Mouse (Mus musculus): ENCODE results near the gene Rdh9. TPM values are rescaled to one million over a fixed set of nuclear protein-coding genes. Genes with fewer than 3 reads are reported as not detected.
"Not testable (repeated sequence)": the region's sequence is repeated elsewhere in the genome, so short reads cannot be mapped to it uniquely, and the experiment has no call there.

Rdh9 gene
- polyA plus RNA-seq, 1 experiment from 2014 or later: not detected

DNA sequence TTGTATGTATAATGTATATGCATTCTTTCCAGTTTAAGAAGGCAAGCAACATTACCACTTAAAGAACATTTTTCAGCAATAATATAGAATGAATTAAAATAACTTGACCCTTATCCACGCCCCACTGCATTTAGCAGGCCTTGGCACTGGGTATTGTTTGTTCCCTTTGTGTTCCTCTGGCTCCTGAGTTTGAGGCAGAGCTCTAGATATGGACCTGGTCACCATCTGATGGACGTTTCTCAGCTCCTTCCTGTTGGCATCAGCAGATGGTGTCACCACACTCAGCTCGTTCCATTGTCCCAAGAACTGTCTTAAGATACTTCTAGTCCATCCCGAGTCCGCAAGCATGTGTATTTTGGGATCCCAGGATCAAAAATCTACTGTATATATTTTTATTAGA, 26.1 kb downstream of the Rdh9 start:
- no peak for DNase-seq (ENCODE audit: low spot score)
- WGBS: 76% methylated on average over 5 of the region's 5 CpGs
- Histone ChIP-seq H3K27ac (replicated peaks; ENCODE audit: low read depth, low read length) (no peak overlapping the region), H3K27me3 (ENCODE audit: control insufficient read depth, insufficient read depth, low read length) (no peaks in the 10 kb centered on the region), H3K36me3 (replicated peaks; ENCODE audit: control insufficient read depth, insufficient read depth, low read depth, low read length) (no peaks in the 10 kb centered on the region), H3K9ac (replicated peaks; ENCODE audit: low read length) (no peak overlapping the region), H3K4me3 (ENCODE audit: low read depth, low read length) (no peak overlapping the region), H3K4me1 (ENCODE audit: control insufficient read depth, insufficient read depth, low read length) (no peaks in the 10 kb centered on the region), H3K4me2 (ENCODE audit: low read depth, low read length) (no peak overlapping the region), H3K9me3 (replicated peaks; ENCODE audit: control insufficient read depth, low read length) (no peaks in the 10 kb centered on the region)
- no peak for ATAC-seq (replicated peaks; ENCODE audit: insufficient number of reproducible peaks, low FRiP score, low TSS enrichment, low read depth)

DNA sequence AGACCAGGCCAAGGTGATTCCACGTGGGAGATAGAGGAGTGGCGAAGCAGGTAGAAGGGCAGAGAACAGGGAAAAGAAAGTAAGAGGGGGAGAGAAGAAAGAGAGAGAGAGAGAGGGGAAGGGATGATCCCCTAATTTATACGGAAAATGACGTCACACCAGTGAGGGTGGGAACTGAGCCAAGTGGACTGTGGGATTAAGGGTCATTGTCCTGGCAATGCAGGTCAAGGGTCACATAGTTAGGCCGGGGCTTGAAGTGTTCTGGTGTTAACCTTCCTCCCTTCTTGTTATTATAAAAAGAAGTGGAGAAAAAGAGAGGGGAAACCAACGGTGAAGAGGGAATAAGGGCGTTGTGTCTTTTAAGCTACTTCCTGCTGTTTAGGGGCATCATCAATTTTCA, 28.2 kb downstream of the Rdh9 start:
- no peak for DNase-seq (ENCODE audit: low spot score)
- ATAC-seq (replicated peaks; ENCODE audit: insufficient number of reproducible peaks, low FRiP score, low TSS enrichment, low read depth): no peak
- no peaks in the 10 kb centered on the region for H3K9me3 ChIP-seq (replicated peaks; ENCODE audit: control insufficient read depth, low read length)
- no peak overlapping the region for H3K4me2 ChIP-seq (ENCODE audit: low read depth, low read length)
- no peak overlapping the region for H3K27ac ChIP-seq (replicated peaks; ENCODE audit: low read depth, low read length)
- no peaks in the 10 kb centered on the region for H3K4me1 ChIP-seq (ENCODE audit: control insufficient read depth, insufficient read depth, low read length)
- no peaks in the 10 kb centered on the region for H3K36me3 ChIP-seq (replicated peaks; ENCODE audit: control insufficient read depth, insufficient read depth, low read depth, low read length)
- no peak overlapping the region for H3K9ac ChIP-seq (replicated peaks; ENCODE audit: low read length)
- WGBS: 62% methylated on average over 7 of the region's 7 CpGs
- H3K27me3 ChIP-seq (ENCODE audit: control insufficient read depth, insufficient read depth, low read length): no peaks in the 10 kb centered on the region
- no peak overlapping the region for H3K4me3 ChIP-seq (ENCODE audit: low read depth, low read length)

DNA sequence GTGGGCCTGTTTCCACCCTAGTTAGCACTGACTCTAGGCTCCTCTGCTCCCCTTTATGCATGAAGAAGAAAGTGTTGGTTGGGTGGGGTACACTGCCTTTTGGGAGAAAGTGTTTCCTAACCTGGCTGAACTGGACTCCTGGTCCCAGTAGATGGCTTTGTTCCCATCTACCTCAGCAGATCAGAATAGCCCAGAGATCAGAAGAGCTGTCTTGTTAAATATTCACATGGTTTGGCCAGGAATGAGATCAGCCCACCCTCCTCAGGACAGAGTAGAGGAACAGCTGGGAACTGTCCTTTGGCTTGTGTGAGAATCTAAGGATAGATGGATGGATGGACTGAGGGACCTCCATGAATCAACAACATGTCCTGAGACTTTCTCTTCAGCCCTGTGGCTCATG, 39.7 kb downstream of the Rdh9 start:
- no peaks in the 10 kb centered on the region for H3K36me3 ChIP-seq (replicated peaks; ENCODE audit: control insufficient read depth, insufficient read depth, low read depth, low read length)
- no peak overlapping the region for H3K4me3 ChIP-seq (ENCODE audit: low read depth, low read length)
- H3K9ac ChIP-seq (replicated peaks; ENCODE audit: low read length): no peak overlapping the region
- H3K27me3 ChIP-seq (ENCODE audit: control insufficient read depth, insufficient read depth, low read length): no peaks in the 10 kb centered on the region
- no peaks in the 10 kb centered on the region for H3K9me3 ChIP-seq (replicated peaks; ENCODE audit: control insufficient read depth, low read length)
- H3K4me1 ChIP-seq (ENCODE audit: control insufficient read depth, insufficient read depth, low read length): no peaks in the 10 kb centered on the region
- H3K4me2 ChIP-seq (ENCODE audit: low read depth, low read length): no peak overlapping the region
- no peak for DNase-seq (ENCODE audit: low spot score)
- no peak for ATAC-seq (replicated peaks; ENCODE audit: insufficient number of reproducible peaks, low FRiP score, low TSS enrichment, low read depth)
- no peak overlapping the region for H3K27ac ChIP-seq (replicated peaks; ENCODE audit: low read depth, low read length)

DNA sequence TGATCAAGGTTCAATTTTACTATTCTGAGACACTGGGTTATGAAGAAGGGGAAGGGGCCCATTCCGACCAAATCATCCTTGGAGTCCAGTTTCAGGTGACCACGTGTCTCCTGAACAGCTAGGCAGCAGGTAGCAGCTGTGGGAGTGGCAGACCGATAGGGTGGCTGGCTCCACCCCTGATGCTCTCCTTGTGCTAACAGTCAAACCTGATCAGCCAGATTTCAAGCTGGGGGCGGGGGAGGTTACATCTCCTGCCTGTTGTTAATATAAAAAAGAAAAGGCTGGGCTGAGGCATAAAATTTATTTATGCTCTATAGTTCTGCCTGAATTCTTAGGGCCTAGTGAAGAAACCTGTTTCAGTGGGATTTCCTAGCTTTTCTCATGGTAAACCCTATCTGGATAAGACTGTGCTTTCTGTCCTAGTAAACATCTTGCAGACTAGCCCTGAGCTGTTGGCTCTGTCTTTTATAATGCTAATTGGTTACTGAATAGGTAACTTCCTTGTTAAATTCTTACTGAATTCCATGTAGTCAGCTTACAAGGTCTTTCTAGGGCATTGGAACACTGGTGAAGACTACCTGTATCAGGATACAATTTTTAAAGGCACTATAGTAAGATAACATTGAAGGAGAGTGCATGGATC, 41.2 kb downstream of the Rdh9 start:
- not testable (repeated sequence) for H3K36me3 ChIP-seq (replicated peaks; ENCODE audit: control insufficient read depth, insufficient read depth, low read depth, low read length); DNase-seq (ENCODE audit: low spot score); ATAC-seq (replicated peaks; ENCODE audit: insufficient number of reproducible peaks, low FRiP score, low TSS enrichment, low read depth); H3K4me2 ChIP-seq (ENCODE audit: low read depth, low read length); H3K27me3 ChIP-seq (ENCODE audit: control insufficient read depth, insufficient read depth, low read length); H3K27ac ChIP-seq (replicated peaks; ENCODE audit: low read depth, low read length); H3K4me3 ChIP-seq (ENCODE audit: low read depth, low read length); H3K9ac ChIP-seq (replicated peaks; ENCODE audit: low read length); H3K4me1 ChIP-seq (ENCODE audit: control insufficient read depth, insufficient read depth, low read length); H3K9me3 ChIP-seq (replicated peaks; ENCODE audit: control insufficient read depth, low read length)
- WGBS: 67% methylated on average over 4 of the region's 4 CpGs

DNA sequence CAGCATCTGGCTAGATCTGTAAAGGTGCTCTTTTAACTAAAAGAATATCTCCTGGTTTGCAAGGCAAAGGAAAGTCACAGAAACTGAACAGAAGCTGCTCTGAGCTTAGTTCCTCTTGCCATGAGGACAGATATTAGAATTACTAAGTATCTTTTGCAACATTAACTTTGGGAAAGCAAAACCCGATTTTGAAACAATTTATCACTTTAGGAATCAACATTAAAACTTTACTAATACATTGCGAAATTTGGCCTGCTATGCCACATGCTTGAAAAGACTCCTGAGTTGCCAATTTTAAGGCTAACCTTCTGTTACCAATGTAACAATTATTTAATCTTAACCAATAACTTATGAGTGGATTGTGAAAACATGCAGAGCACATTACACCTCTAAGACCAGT, 45.6 kb downstream of the Rdh9 start:
- H3K4me2 ChIP-seq (ENCODE audit: low read depth, low read length); ATAC-seq (replicated peaks; ENCODE audit: insufficient number of reproducible peaks, low FRiP score, low TSS enrichment, low read depth); H3K9ac ChIP-seq (replicated peaks; ENCODE audit: low read length); H3K4me1 ChIP-seq (ENCODE audit: control insufficient read depth, insufficient read depth, low read length); H3K36me3 ChIP-seq (replicated peaks; ENCODE audit: control insufficient read depth, insufficient read depth, low read depth, low read length); DNase-seq (ENCODE audit: low spot score); H3K4me3 ChIP-seq (ENCODE audit: low read depth, low read length); H3K9me3 ChIP-seq (replicated peaks; ENCODE audit: control insufficient read depth, low read length); H3K27ac ChIP-seq (replicated peaks; ENCODE audit: low read depth, low read length); H3K27me3 ChIP-seq (ENCODE audit: control insufficient read depth, insufficient read depth, low read length): not testable (repeated sequence)
- 81% methylated on average over 2 of the region's 2 CpGs for WGBS

DNA sequence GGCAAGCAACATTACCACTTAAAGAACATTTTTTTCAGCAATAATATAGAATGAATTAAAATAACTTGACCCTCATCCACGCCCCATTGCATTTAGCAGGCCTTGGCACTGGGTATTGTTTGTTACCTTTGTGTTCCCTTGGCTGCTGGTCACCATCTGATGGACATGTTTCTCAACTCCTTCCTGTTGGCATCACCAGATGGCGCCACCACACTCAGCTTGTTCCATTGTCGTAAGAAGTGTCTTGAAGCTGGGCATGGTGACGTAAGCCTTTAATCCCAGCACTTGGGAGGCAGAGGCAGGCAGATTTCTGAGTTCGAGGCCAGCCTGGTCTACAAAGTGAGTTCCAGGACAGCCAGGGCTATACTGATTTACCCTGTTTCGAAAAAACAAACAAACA, 49.2 kb downstream of the Rdh9 start:
- peak; percentile 18 for DNase-seq (ENCODE audit: low spot score)
- Histone ChIP-seq H3K4me3 (ENCODE audit: low read depth, low read length) (no peak overlapping the region), H3K36me3 (replicated peaks; ENCODE audit: control insufficient read depth, insufficient read depth, low read depth, low read length) (no peaks in the 10 kb centered on the region), H3K27ac (replicated peaks; ENCODE audit: low read depth, low read length) (no peak overlapping the region), H3K4me2 (ENCODE audit: low read depth, low read length) (no peak overlapping the region), H3K4me1 (ENCODE audit: control insufficient read depth, insufficient read depth, low read length) (no peaks in the 10 kb centered on the region), H3K9ac (replicated peaks; ENCODE audit: low read length) (no peak overlapping the region), H3K27me3 (ENCODE audit: control insufficient read depth, insufficient read depth, low read length) (no peaks in the 10 kb centered on the region), H3K9me3 (replicated peaks; ENCODE audit: control insufficient read depth, low read length) (no peaks in the 10 kb centered on the region)
- WGBS: 76% methylated on average over 6 of the region's 6 CpGs
- no peak for ATAC-seq (replicated peaks; ENCODE audit: insufficient number of reproducible peaks, low FRiP score, low TSS enrichment, low read depth)

DNA sequence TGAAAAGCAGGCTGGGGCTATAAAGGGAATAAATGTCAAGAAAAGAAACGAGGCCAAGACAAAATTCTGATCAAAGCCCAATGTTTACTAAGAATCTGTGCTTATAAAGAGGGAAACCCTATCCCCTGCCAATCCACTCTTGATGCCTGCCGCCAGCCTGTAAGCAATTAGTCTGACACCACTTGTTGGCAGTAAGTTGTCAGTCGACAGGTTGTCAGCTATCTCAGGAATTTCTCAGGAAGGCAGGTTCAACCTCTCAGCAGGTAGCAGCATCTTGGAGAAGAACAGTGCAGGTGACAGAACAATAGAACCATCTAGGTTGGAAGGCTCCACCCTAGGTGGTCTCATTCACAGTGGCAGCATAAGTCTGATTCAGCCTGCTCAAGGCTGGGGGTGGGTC, 52.9 kb downstream of the Rdh9 start:
- WGBS: 61% methylated on average over 3 of the region's 3 CpGs

DNA sequence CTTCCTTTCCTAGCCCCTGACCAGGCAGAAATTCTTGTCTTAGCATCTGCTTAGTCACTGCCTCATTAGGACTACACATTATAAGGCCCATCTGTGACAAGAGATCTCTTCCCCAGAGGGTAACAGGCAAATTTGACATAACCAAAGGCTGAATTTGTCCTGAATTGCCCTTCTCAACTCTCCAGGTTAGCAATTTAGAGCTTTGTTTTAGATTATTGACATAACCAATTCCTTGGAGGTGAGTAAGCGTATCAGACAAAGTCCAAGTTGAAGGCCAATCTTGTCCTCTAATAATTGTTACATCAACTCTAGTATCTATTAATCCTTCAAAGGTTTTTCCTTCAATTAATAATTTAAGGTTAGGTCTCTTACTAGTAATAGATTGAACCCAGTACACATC, 58.0 kb downstream of the Rdh9 start:
- H3K9ac ChIP-seq (replicated peaks; ENCODE audit: low read length); H3K4me3 ChIP-seq (ENCODE audit: low read depth, low read length); ATAC-seq (replicated peaks; ENCODE audit: insufficient number of reproducible peaks, low FRiP score, low TSS enrichment, low read depth); H3K27ac ChIP-seq (replicated peaks; ENCODE audit: low read depth, low read length); H3K36me3 ChIP-seq (replicated peaks; ENCODE audit: control insufficient read depth, insufficient read depth, low read depth, low read length); H3K4me1 ChIP-seq (ENCODE audit: control insufficient read depth, insufficient read depth, low read length); H3K27me3 ChIP-seq (ENCODE audit: control insufficient read depth, insufficient read depth, low read length); H3K9me3 ChIP-seq (replicated peaks; ENCODE audit: control insufficient read depth, low read length); DNase-seq (ENCODE audit: low spot score); H3K4me2 ChIP-seq (ENCODE audit: low read depth, low read length): not testable (repeated sequence)
- WGBS: 95% methylated on average over 1 of the region's 1 CpGs

More for the DNA sequence above, 52.9 kb downstream of the Rdh9 start:
- no peaks in the 10 kb centered on the region for H3K9me3 ChIP-seq (replicated peaks; ENCODE audit: control insufficient read depth, low read length)
- no peak overlapping the region for H3K27ac ChIP-seq (replicated peaks; ENCODE audit: low read depth, low read length)
- no peaks in the 10 kb centered on the region for H3K27me3 ChIP-seq (ENCODE audit: control insufficient read depth, insufficient read depth, low read length)
- ATAC-seq (replicated peaks; ENCODE audit: insufficient number of reproducible peaks, low FRiP score, low TSS enrichment, low read depth): no peak
- no peaks in the 10 kb centered on the region for H3K36me3 ChIP-seq (replicated peaks; ENCODE audit: control insufficient read depth, insufficient read depth, low read depth, low read length)
- DNase-seq (ENCODE audit: low spot score): no peak
- no peak overlapping the region for H3K4me2 ChIP-seq (ENCODE audit: low read depth, low read length)
- H3K9ac ChIP-seq (replicated peaks; ENCODE audit: low read length): no peak overlapping the region
- no peak overlapping the region for H3K4me3 ChIP-seq (ENCODE audit: low read depth, low read length)
- H3K4me1 ChIP-seq (ENCODE audit: control insufficient read depth, insufficient read depth, low read length): no peaks in the 10 kb centered on the region
